Mouse (Mus musculus) stomach, embryonic 14.5 days (tissue): Measurements from ENCODE around the gene Sec22b. TPM values are rescaled to one million over a fixed set of nuclear protein-coding genes. Genes with fewer than 3 reads are reported as not detected.

Experiments used
- ATAC-seq: fragments of 200-750 bp; cut with Nextera tagmentation; 2 replicates; pipeline ENCODE4 v1.8.0; 2017; ENCODE audit warnings: low read depth, moderate TSS enrichment; ENCODE audit not compliant: insufficient number of reproducible peaks, insufficient read depth, low FRiP score
- H3K27ac ChIP-seq: fragments of 300-500 bp; sonication (generic); 2 replicates; pipeline ENCODE4 v1.5.1; 2014; ENCODE audit warnings: mild to moderate bottlenecking, low read length, moderate library complexity, mixed read lengths
- H3K27me3 ChIP-seq: fragments of 300-500 bp; sonication (generic); 2 replicates; pipeline ENCODE4 v1.6.1; 2014; ENCODE audit warnings: low read length, control low read depth, mixed read lengths; ENCODE audit not compliant: control insufficient read depth, insufficient read depth
- H3K36me3 ChIP-seq: fragments of 300-500 bp; sonication (generic); 2 replicates; pipeline ENCODE4 v1.6.1; 2014; ENCODE audit warnings: mild to moderate bottlenecking, control low read depth, low read length, moderate library complexity, mixed read lengths; ENCODE audit not compliant: control insufficient read depth, insufficient read depth
- H3K4me1 ChIP-seq: fragments of 300-500 bp; sonication (generic); 2 replicates; pipeline ENCODE4 v1.6.1; 2014; ENCODE audit warnings: low read length, control low read depth, mixed read lengths; ENCODE audit not compliant: control insufficient read depth, insufficient read depth
- H3K4me2 ChIP-seq: fragments of 300-500 bp; sonication (generic); replicated peaks from 2 replicates; pipeline ENCODE4 v1.6.1; 2014; ENCODE audit warnings: low read depth, low read length, control low read depth
- H3K4me3 ChIP-seq: fragments of 300-500 bp; sonication (generic); 2 replicates; pipeline ENCODE4 v1.5.1; 2014; ENCODE audit warnings: low read depth, low read length, control low read depth
- H3K9ac ChIP-seq: fragments of 300-500 bp; sonication (generic); replicated peaks from 2 replicates; pipeline ENCODE4 v1.6.1; 2014; ENCODE audit warnings: low read depth, mild to moderate bottlenecking, control low read depth, low read length, moderate library complexity, mixed read lengths
- H3K9me3 ChIP-seq: fragments of 300-500 bp; sonication (generic); 2 replicates; pipeline ENCODE4 v1.6.1; 2016; ENCODE audit warnings: low read depth, low read length, control low read depth; ENCODE audit not compliant: control insufficient read depth
- WGBS: fragments of 180-500 bp; shearing (Covaris S2); extraction: QIAGEN DNeasy Blood & Tissue Kit; methylation state at CpG from one replicate; pipeline ENCODE4 v1.1.7; 2014; 5-methylcytosine and 5-hydroxymethylcytosine counted together
- polyA plus RNA-seq: library from polyadenylated mRNA; unstranded; fragments of >200 nt; fragmentation: Nextera tagmentation; extraction: Ambion mirVana; gene quantifications from 2 replicates; pipeline ENCODE4 v1.2.1, GENCODE M21; 2014

Sec22b gene
- polyA plus RNA-seq, 1 experiment from 2014 or later: 159 TPM

- no peaks in the 10 kb centered on the region for H3K27me3 ChIP-seq
- no peak overlapping the region for H3K4me2 ChIP-seq
- H3K9me3 ChIP-seq: no peaks in the 10 kb centered on the region
- H3K4me3 ChIP-seq: no peak overlapping the region
- no peaks in the 10 kb centered on the region for H3K4me1 ChIP-seq
- H3K36me3 ChIP-seq: peaks cover 60% of the 10 kb centered on the region
- no peak overlapping the region for H3K27ac ChIP-seq
- no peak for ATAC-seq
- no peak overlapping the region for H3K9ac ChIP-seq
- WGBS: 90% methylated on average over 10 of the region's 10 CpGs
Measured at GRCm38 (mm10) chr3:97918885-97919550, 18.0 kb downstream of the Sec22b start.

DNA sequence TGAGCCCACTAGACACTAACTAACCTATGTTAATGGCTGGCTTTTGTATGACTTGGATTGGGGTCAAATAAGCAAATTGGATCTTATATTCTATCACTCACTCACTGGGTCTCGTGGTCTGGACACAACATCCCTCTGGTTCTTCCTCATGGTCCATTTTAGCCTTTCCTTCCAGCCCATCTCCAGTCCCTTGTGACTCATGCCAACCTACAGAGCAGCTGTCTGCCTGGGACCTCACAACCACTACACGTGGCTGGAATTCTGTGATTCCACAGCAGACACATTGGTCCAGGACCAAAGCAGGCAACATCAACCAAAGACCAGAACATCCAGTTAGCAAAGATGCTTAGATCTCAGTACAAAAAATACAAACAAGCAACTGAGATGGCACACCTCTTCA lies 24.3 kb downstream of the Sec22b start:
- Histone ChIP-seq H3K4me3 (no peak overlapping the region), H3K27me3 (no peaks in the 10 kb centered on the region), H3K4me2 (no peak overlapping the region), H3K36me3 (peaks cover 19% of the 10 kb centered on the region), H3K4me1 (no peaks in the 10 kb centered on the region; the same call in 1 of the 2 replicates), H3K9ac (no peak overlapping the region), H3K9me3 (no peaks in the 10 kb centered on the region), H3K27ac (no peak overlapping the region)
- no peak for ATAC-seq
- 92% methylated on average over 2 of the region's 2 CpGs for WGBS

- Histone ChIP-seq H3K4me1 (peaks cover 8% of the 10 kb centered on the region), H3K4me3 (no peak overlapping the region), H3K9me3 (no peaks in the 10 kb centered on the region), H3K27me3 (no peaks in the 10 kb centered on the region), H3K9ac (no peak overlapping the region), H3K4me2 (no peak overlapping the region), H3K27ac (no peak overlapping the region), H3K36me3 (peaks cover 4% of the 10 kb centered on the region)
- ATAC-seq: no peak
- 63% methylated on average over 4 of the region's 4 CpGs for WGBS
Measured at GRCm38 (mm10) chr3:97927322-97927721, 26.3 kb downstream of the Sec22b start.

- Histone ChIP-seq H3K4me2 (no peak overlapping the region), H3K4me3 (no peak overlapping the region), H3K36me3 (no peaks in the 10 kb centered on the region), H3K27me3 (no peaks in the 10 kb centered on the region), H3K27ac (no peak overlapping the region), H3K9ac (no peak overlapping the region), H3K9me3 (no peaks in the 10 kb centered on the region), H3K4me1 (peaks cover 16% of the 10 kb centered on the region)
- 52% methylated on average over 9 of the region's 9 CpGs for whole genome bisulfite sequencing
- peak; percentile 67; the same call in 1 of the 2 replicates for ATAC-seq
Measured at GRCm38 (mm10) chr3:97928968-97929858, 28.2 kb downstream of the Sec22b start.

GRCm38 (mm10) chr3:97930141-97930786 lies 29.3 kb downstream of the Sec22b start:
- Histone ChIP-seq H3K4me2 (no peak overlapping the region), H3K4me3 (no peak overlapping the region), H3K27ac (no peak overlapping the region), H3K27me3 (no peaks in the 10 kb centered on the region), H3K9ac (no peak overlapping the region), H3K4me1 (peaks cover 16% of the 10 kb centered on the region), H3K9me3 (no peaks in the 10 kb centered on the region), H3K36me3 (no peaks in the 10 kb centered on the region)
- WGBS: 45% methylated on average over 12 of the region's 12 CpGs
- no peak for ATAC-seq

- H3K4me2 ChIP-seq: no peak overlapping the region
- ATAC-seq: no peak
- no peak overlapping the region for H3K4me3 ChIP-seq
- H3K9me3 ChIP-seq: no peaks in the 10 kb centered on the region
- H3K9ac ChIP-seq: no peak overlapping the region
- WGBS: 72% methylated on average over 8 of the region's 8 CpGs
- H3K27me3 ChIP-seq: no peaks in the 10 kb centered on the region
- no peak overlapping the region for H3K27ac ChIP-seq
- no peaks in the 10 kb centered on the region for H3K36me3 ChIP-seq
- H3K4me1 ChIP-seq: peaks cover 16% of the 10 kb centered on the region
Measured at GRCm38 (mm10) chr3:97930787-97931158, 29.8 kb downstream of the Sec22b start.

DNA sequence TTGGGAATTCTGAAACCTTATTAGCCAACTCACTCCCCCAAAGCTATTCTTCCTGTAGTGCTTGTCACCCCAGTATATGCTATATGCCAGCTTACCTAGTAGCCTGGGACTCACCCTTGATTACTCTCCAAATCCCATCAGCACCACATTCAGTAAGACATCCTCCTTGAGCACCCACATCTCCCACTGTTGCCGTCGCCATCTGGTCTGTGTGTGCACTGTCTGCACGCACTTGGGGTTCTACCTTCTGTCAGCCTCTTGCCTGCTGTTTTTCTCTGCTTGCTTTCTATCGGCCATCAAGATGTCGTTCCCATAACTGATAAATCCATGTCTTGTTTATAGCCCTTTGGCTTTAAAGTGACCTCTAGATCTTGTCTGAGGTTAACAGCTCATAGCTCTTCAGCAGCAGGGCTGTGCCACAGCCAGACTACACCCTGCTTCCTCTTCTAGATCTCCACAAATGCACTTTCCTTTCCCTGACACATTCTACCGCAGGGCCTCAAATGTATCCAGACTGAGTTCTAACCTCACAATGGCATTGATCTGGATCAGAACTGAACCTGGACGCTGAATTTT lies 30.4 kb downstream of the Sec22b start:
- Histone ChIP-seq H3K9ac (no peak overlapping the region), H3K4me2 (no peak overlapping the region), H3K4me3 (no peak overlapping the region), H3K4me1 (peaks cover 16% of the 10 kb centered on the region), H3K9me3 (no peaks in the 10 kb centered on the region), H3K36me3 (no peaks in the 10 kb centered on the region), H3K27ac (no peak overlapping the region), H3K27me3 (no peaks in the 10 kb centered on the region)
- 56% methylated on average over 7 of the region's 7 CpGs for WGBS
- ATAC-seq: no peak

- no peak overlapping the region for H3K27ac ChIP-seq
- peak overlapping the region; percentile 16; the same call in 1 of the 2 replicates for H3K4me2 ChIP-seq
- H3K27me3 ChIP-seq: no peaks in the 10 kb centered on the region
- no peaks in the 10 kb centered on the region for H3K9me3 ChIP-seq
- no peaks in the 10 kb centered on the region for H3K36me3 ChIP-seq
- 13% methylated on average over 10 of the region's 10 CpGs for WGBS
- H3K4me1 ChIP-seq: peaks cover 17% of the 10 kb centered on the region
- ATAC-seq: no peak
- H3K4me3 ChIP-seq: 0 out of 2 replicates have a peak overlapping the region, but pooled peaks have one; percentile 2
- no peak overlapping the region for H3K9ac ChIP-seq
Measured at GRCm38 (mm10) chr3:97932131-97932530, 31.1 kb downstream of the Sec22b start.
